31 mouse cellular contexts compared by ENCODE assay signal in genomic region chr1:106007581-106007980, GRCm38 (mm10). TPM values are rescaled to one million over a fixed set of nuclear protein-coding genes. Genes with fewer than 3 reads are reported as not detected.
DNase-seq lines count a peak whose midpoint lies in the region; ATAC-seq and TF ChIP-seq lines count a peak whose summit lies in the region.
"Had no signal": no experiment of that assay in that cellular context is flagged by ENCODE, and none has a peak within 500 bp of the region (broad histone marks: within the 10 kb centered on the region; RNA-seq: fewer than 3 reads in every experiment).

No protein-coding gene starts in this region.

- TF ChIP-seq EP300 in liver, postnatal 0 days (IDR thresholded peaks at IDR 0.05; ENCODE audit: low read depth): no peak

- peaks cover 61% of the 10 kb centered on the region for H3K36me3 ChIP-seq in liver, postnatal 0 days (replicated peaks; ENCODE audit: insufficient read depth, low read length)
- H3K36me3 ChIP-seq in kidney, embryonic 15.5 days: peaks cover 80% of the 10 kb centered on the region

- H3K9me3 ChIP-seq in liver, postnatal 0 days (ENCODE audit: low read length): no peaks in the 10 kb centered on the region
- H3K9me3 ChIP-seq in kidney, embryonic 15.5 days (replicated peaks): no peaks in the 10 kb centered on the region
- H3K9me3 ChIP-seq: embryonic facial prominence, embryonic 13.5 days; forebrain, embryonic 10.5 days; forebrain, embryonic 15.5 days; liver, embryonic 13.5 days; midbrain, embryonic 10.5 days; midbrain, embryonic 15.5 days; neural tube, embryonic 15.5 days had no signal

- 73% methylated on average over 1 of the region's 1 CpGs for WGBS in liver, postnatal 0 days (ENCODE audit: insufficient replicate concordance)
- 82% methylated on average over 1 of the region's 1 CpGs for WGBS in kidney, embryonic 15.5 days

- H3K4me2 ChIP-seq in liver, postnatal 0 days (ENCODE audit: low read depth, low read length): no peak overlapping the region
- H3K4me2 ChIP-seq in kidney, embryonic 15.5 days: no peak overlapping the region
- H3K4me2 ChIP-seq: embryonic facial prominence, embryonic 13.5 days; forebrain, embryonic 15.5 days; liver, embryonic 13.5 days; midbrain, embryonic 15.5 days; neural tube, embryonic 15.5 days had no signal

- H3K4me1 ChIP-seq in liver, postnatal 0 days (ENCODE audit: insufficient read depth): no peaks in the 10 kb centered on the region
- peaks cover 2% of the 10 kb centered on the region for H3K4me1 ChIP-seq in kidney, embryonic 15.5 days
- H3K4me1 ChIP-seq: embryonic facial prominence, embryonic 13.5 days; forebrain, embryonic 10.5 days; forebrain, embryonic 15.5 days; liver, embryonic 13.5 days; midbrain, embryonic 10.5 days; midbrain, embryonic 15.5 days; neural tube, embryonic 15.5 days had no signal

- ATAC-seq in liver, postnatal 0 days: no peak
- no peak for ATAC-seq in kidney, embryonic 15.5 days (replicated peaks; ENCODE audit: low FRiP score)
- ATAC-seq: forebrain, embryonic 15.5 days; hindbrain, embryonic 16.5 days; intestine, embryonic 16.5 days; midbrain, embryonic 15.5 days; Patski had no signal

- no peak overlapping the region for H3K27ac ChIP-seq in liver, postnatal 0 days (ENCODE audit: low read depth)
- H3K27ac ChIP-seq in kidney, embryonic 15.5 days: no peak overlapping the region
- H3K27ac ChIP-seq: embryonic facial prominence, embryonic 13.5 days; forebrain, embryonic 10.5 days; forebrain, embryonic 15.5 days; liver, embryonic 13.5 days; macrophage; midbrain, embryonic 10.5 days; midbrain, embryonic 15.5 days; neural tube, embryonic 15.5 days had no signal

- no peaks in the 10 kb centered on the region for H3K27me3 ChIP-seq in liver, postnatal 0 days (ENCODE audit: insufficient read depth, low read length)
- no peaks in the 10 kb centered on the region for H3K27me3 ChIP-seq in kidney, embryonic 15.5 days
- H3K27me3 ChIP-seq: CH12.LX; embryonic facial prominence, embryonic 13.5 days; forebrain, embryonic 15.5 days; liver, embryonic 13.5 days; midbrain, embryonic 15.5 days; neural tube, embryonic 15.5 days; Patski had no signal

- no peak for TF ChIP-seq CTCF in liver, postnatal 0 days (IDR thresholded peaks at IDR 0.05; ENCODE audit: low read depth)

- DNase-seq in heart, adult 11 months: peak; percentile 75
- DNase-seq in heart, adult 8-10 months (ENCODE audit: low spot score): no peak
- peak; percentile 8 for DNase-seq in liver, postnatal 0 days
- DNase-seq in liver: no peak
- DNase-seq in adrenal gland, postnatal 36 days: peak; percentile 40
- no peak for DNase-seq in spleen, adult 18-20 months
- DNase-seq: cerebellum, adult 11 months; cerebellum, adult 9-11 months; embryo, embryonic 11 days; kidney, adult 8-10 months; kidney, postnatal 10 days; layer of hippocampus, postnatal 36 days; left cerebral cortex, postnatal 4 days; liver, embryonic 13.5 days; lung, adult 2 months; lung, postnatal 10 days; right cerebral cortex, postnatal 25 days; thymus, adult 18-20 months; thymus, postnatal 25 days had no signal

- no peak overlapping the region for H3K9ac ChIP-seq in liver, postnatal 0 days (replicated peaks)
- no peak overlapping the region for H3K9ac ChIP-seq in kidney, embryonic 15.5 days
- H3K9ac ChIP-seq: embryonic facial prominence, embryonic 13.5 days; forebrain, embryonic 15.5 days; liver, embryonic 13.5 days; midbrain, embryonic 15.5 days; neural tube, embryonic 15.5 days had no signal

- H3K4me3 ChIP-seq in liver, postnatal 0 days (ENCODE audit: low read depth, low read length): no peak overlapping the region
- H3K4me3 ChIP-seq in kidney, embryonic 15.5 days (replicated peaks): no peak overlapping the region
- H3K4me3 ChIP-seq: embryonic facial prominence, embryonic 13.5 days; forebrain, embryonic 10.5 days; forebrain, embryonic 15.5 days; liver, embryonic 13.5 days; midbrain, embryonic 10.5 days; midbrain, embryonic 15.5 days; neural tube, embryonic 15.5 days had no signal

RNA-seq across cellular contexts. Expression of gene Zcchc2, which starts 17.4 kb away (rescaled TPM):
- 10 to 100 TPM in 1 of 4 experiments, 1 to 10 TPM in 3; 7.9 to 10.5 (median 10.0) TPM for total RNA-seq in heart, adult 8-10 months (2022)
- 1.4 and 1.6 TPM in 2 replicates for polyA plus RNA-seq in liver, postnatal 0 days (2015; fragmentation: Nextera tagmentation; extraction: Ambion mirVana)
- total RNA-seq in adrenal gland, postnatal 36 days (2021): 10 to 100 TPM; 15.6 to 17.8 TPM
- polyA plus RNA-seq in kidney, embryonic 15.5 days (2015; fragmentation: Nextera tagmentation; extraction: Ambion mirVana): 3.1 and 3.2 TPM in 2 replicates

Comparison
In these comparisons a context has a peak if more than half of its experiments do, and no peak if none do; other contexts are left out.
1. DNase-seq: peak in heart, adult 11 months (single experiment), liver, postnatal 0 days (single experiment) and adrenal gland, postnatal 36 days (2 of 2); none in heart, adult 8-10 months (single experiment), liver (single experiment) and spleen, adult 18-20 months (0 of 2).